Comparison of ENCODE assay signal across 30 mouse cellular contexts in the genomic region with DNA sequence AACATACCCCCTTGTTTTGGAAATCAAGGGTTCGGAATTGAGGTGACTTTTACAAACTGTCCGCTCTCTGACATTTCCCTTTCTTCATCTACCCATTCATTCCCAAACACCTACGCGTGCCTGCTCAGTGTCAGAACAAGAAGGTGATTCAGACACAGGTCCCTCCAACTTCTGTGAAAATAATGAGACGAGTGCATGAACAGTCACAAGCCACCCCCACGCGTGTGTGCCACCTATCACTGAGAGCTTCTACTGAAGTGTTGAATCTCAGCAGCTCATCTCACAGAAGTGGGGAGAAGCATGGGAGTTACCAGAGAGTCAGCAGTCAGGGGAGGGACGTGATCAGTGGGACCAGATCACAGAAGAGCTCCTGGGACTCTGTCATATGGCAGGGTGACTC. TPM values are rescaled to one million over a fixed set of nuclear protein-coding genes. Genes with fewer than 3 reads are reported as not detected.
"Had no signal": no experiment of that assay in that cellular context is flagged by ENCODE, and none has a peak within 500 bp of the region (broad histone marks: within the 10 kb centered on the region; RNA-seq: fewer than 3 reads in every experiment).

No protein-coding gene starts in this region.

- H3K4me3 ChIP-seq: kidney, embryonic 15.5 days; lung, embryonic 15.5 days; megakaryocyte, embryonic 14.5 days; midbrain, embryonic 10.5 days; midbrain, embryonic 13.5 days; myocyte; neural tube, embryonic 13.5 days; stomach, embryonic 15.5 days had no signal

- H3K27ac ChIP-seq: kidney, embryonic 15.5 days; liver, embryonic 14.5 days; lung, embryonic 15.5 days; midbrain, embryonic 10.5 days; midbrain, embryonic 13.5 days; neural tube, embryonic 13.5 days; stomach, embryonic 15.5 days had no signal

- H3K4me2 ChIP-seq: kidney, embryonic 15.5 days; lung, embryonic 15.5 days; midbrain, embryonic 13.5 days; neural tube, embryonic 13.5 days; stomach, embryonic 15.5 days had no signal

- ATAC-seq: intestine, postnatal 0 days; midbrain, embryonic 13.5 days; midbrain, embryonic 16.5 days had no signal

- H3K9me3 ChIP-seq: kidney, embryonic 15.5 days; lung, embryonic 15.5 days; megakaryocyte, embryonic 14.5 days; midbrain, embryonic 10.5 days; midbrain, embryonic 13.5 days; neural tube, embryonic 13.5 days; stomach, embryonic 15.5 days had no signal

- H3K4me1 ChIP-seq: stomach, embryonic 15.5 days had no signal

- H3K36me3 ChIP-seq: kidney, embryonic 15.5 days; lung, embryonic 15.5 days; midbrain, embryonic 10.5 days; midbrain, embryonic 13.5 days; neural tube, embryonic 13.5 days; stomach, embryonic 15.5 days had no signal

- H3K27me3 ChIP-seq: kidney, embryonic 15.5 days; lung, embryonic 15.5 days; midbrain, embryonic 13.5 days; neural tube, embryonic 13.5 days; stomach, embryonic 15.5 days had no signal

- DNase-seq: kidney, adult 8-10 months; kidney, postnatal 10 days; kidney, postnatal 36 days; layer of hippocampus, postnatal 36 days; lung, adult 18-20 months; lung, postnatal 10 days; lung, postnatal 36 days; retina, postnatal 1 day; thymus, postnatal 25 days had no signal

- H3K9ac ChIP-seq: kidney, embryonic 15.5 days; liver, embryonic 14.5 days; lung, embryonic 15.5 days; midbrain, embryonic 13.5 days; neural tube, embryonic 13.5 days; stomach, embryonic 15.5 days had no signal

RNA-seq across cellular contexts. Expression of gene AL607142.1, which starts 12.5 kb away (rescaled TPM):
- total RNA-seq: layer of hippocampus, adult 8-10 months; layer of hippocampus, postnatal 10 days; layer of hippocampus, postnatal 36 days; left cerebral cortex, postnatal 25 days; liver, adult 2 months; monocyte, adult 5-6 weeks; neutrophil, adult 5-6 weeks had no signal
- polyA plus RNA-seq: intestine, embryonic 14.5 days; intestine, postnatal 0 days; kidney, embryonic 15.5 days; limb, embryonic 11.5 days; limb, embryonic 14.5 days; liver, adult 2 months; liver, embryonic 14.5 days; lung, embryonic 15.5 days; midbrain, embryonic 10.5 days; midbrain, embryonic 13.5 days; midbrain, embryonic 16.5 days; myocyte; neural tube, embryonic 13.5 days; stomach, embryonic 15.5 days; thymus, postnatal 0 days had no signal
